Mouse (Mus musculus): Measurements from ENCODE around the gene Ugt2a1.
"Not testable (repeated sequence)": the region's sequence is repeated elsewhere in the genome, so short reads cannot be mapped to it uniquely, and the experiment has no call there.

Ugt2a1 gene

DNA sequence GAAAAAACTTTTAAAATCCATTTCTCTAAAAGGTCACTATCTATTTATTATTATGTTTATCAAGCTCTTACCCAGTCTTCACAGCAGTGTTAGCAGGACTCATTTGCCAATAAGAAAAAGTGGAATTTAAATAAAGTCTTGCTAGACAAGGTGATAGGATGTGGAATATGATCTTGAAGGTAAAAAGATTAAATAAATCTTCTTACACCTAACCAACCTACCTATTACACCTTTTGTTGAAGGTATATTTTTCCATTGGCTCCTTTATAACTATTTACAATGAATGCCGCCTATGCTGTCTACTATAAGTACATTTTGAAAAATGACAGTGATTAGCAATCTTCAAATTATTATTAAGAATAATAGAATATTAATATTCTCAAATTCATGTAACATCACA lies at the start of gene Ugt2a1:
Ugt2a1 (minus strand) TSS at position 101 of the 400 bp plus-strand sequence.
- H3K27me3 ChIP-seq (ENCODE audit: insufficient read depth, low read length) = no peaks in the 10 kb centered on the region
- peaks cover 2% of the 10 kb centered on the region; the same call in 1 of the 2 replicates for H3K9me3 ChIP-seq (ENCODE audit: low read length)
- no peak for TF ChIP-seq NANOG (IDR thresholded peaks at IDR 0.05; ENCODE audit: borderline replicate concordance, low read length)
- no peak for TF ChIP-seq POU5F1 (IDR thresholded peaks at IDR 0.05; ENCODE audit: borderline replicate concordance, low read length)
- TF ChIP-seq CTCF (conservative IDR thresholded peaks at IDR 0.05; ENCODE audit: low read length) = no peak
- H3K4me1 ChIP-seq (replicated peaks; ENCODE audit: low read depth, low read length) = no peaks in the 10 kb centered on the region
- no peaks in the 10 kb centered on the region for H3K36me3 ChIP-seq (ENCODE audit: insufficient read depth, low read length)
- H3K4me3 ChIP-seq (replicated peaks; ENCODE audit: low read length) = no peak within 1 kb of the TSS

DNA sequence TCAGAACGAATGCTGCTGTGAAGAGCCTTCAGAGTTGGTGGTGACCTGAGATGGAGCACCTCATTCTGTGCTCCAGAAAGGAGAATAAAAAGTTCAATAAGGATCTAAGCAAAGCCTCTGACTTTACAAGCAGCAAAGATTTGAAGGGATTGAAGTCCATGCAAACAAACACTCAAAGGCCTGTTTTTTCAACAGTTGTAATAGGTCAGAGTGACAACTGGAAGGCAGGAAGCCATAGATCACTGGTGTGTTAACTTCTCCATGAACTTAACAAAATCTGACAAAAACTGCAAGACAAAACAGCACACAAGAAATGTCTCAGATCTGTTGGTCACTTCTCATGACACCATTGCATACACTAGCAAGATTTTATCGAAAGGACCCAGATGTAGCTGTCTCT lies 47.4 kb upstream of the Ugt2a1 start, which contains the start of gene Sult1b1:
Sult1b1 (minus strand) TSS at position 85 of the 400 bp plus-strand sequence.
- no peak within 1 kb of the TSS for H3K4me3 ChIP-seq (replicated peaks; ENCODE audit: low read length)
- no peaks in the 10 kb centered on the region for H3K4me1 ChIP-seq (replicated peaks; ENCODE audit: low read depth, low read length)
- no peaks in the 10 kb centered on the region for H3K27me3 ChIP-seq (ENCODE audit: insufficient read depth, low read length)
- TF ChIP-seq CTCF (conservative IDR thresholded peaks at IDR 0.05; ENCODE audit: low read length) (no peak), POU5F1 (IDR thresholded peaks at IDR 0.05; ENCODE audit: borderline replicate concordance, low read length) (no peak), NANOG (IDR thresholded peaks at IDR 0.05; ENCODE audit: borderline replicate concordance, low read length) (no peak)
- H3K36me3 ChIP-seq (ENCODE audit: insufficient read depth, low read length) = no peaks in the 10 kb centered on the region
- H3K9me3 ChIP-seq (ENCODE audit: low read length) = no peaks in the 10 kb centered on the region

GRCm38 (mm10) chr5:87535994-87536644 lies 45.4 kb upstream of the Ugt2a1 start:
- Histone ChIP-seq H3K27me3 (ENCODE audit: insufficient read depth, low read length) (no peaks in the 10 kb centered on the region), H3K4me1 (replicated peaks; ENCODE audit: low read depth, low read length) (no peaks in the 10 kb centered on the region), H3K9me3 (ENCODE audit: low read length) (no peaks in the 10 kb centered on the region), H3K4me3 (replicated peaks; ENCODE audit: low read length) (no peak overlapping the region), H3K36me3 (ENCODE audit: insufficient read depth, low read length) (no peaks in the 10 kb centered on the region)
- TF ChIP-seq CTCF (conservative IDR thresholded peaks at IDR 0.05; ENCODE audit: low read length) (no peak), POU5F1 (IDR thresholded peaks at IDR 0.05; ENCODE audit: borderline replicate concordance, low read length) (no peak), NANOG (IDR thresholded peaks at IDR 0.05; ENCODE audit: borderline replicate concordance, low read length) (no peak)

DNA sequence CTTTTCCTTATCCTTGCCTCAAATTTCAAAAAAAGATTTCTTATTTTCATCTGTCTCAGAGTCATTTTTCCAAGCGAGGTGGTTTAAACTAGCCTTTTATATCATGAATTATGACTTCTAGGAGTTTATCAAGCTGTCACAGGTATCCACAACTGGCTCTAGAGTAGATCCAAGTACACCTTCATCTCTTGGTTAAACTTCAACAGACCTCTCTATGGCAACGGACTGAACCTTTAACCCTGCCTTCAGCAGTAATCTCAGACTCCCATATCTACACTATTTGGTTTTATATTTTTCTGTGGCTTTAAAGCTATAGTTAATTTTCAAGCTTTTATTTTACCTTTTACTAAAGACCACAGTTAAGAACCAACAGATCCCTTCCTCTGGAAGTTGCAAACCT lies 41.6 kb upstream of the Ugt2a1 start:
- Histone ChIP-seq H3K27me3 (ENCODE audit: insufficient read depth, low read length) (no peaks in the 10 kb centered on the region), H3K9me3 (ENCODE audit: low read length) (no peaks in the 10 kb centered on the region), H3K36me3 (ENCODE audit: insufficient read depth, low read length) (no peaks in the 10 kb centered on the region), H3K4me3 (replicated peaks; ENCODE audit: low read length) (no peak overlapping the region), H3K4me1 (replicated peaks; ENCODE audit: low read depth, low read length) (no peaks in the 10 kb centered on the region)
- TF ChIP-seq POU5F1 (IDR thresholded peaks at IDR 0.05; ENCODE audit: borderline replicate concordance, low read length) (no peak), CTCF (conservative IDR thresholded peaks at IDR 0.05; ENCODE audit: low read length) (no peak)

GRCm38 (mm10) chr5:87523561-87523960 lies 32.9 kb upstream of the Ugt2a1 start:
- not testable (repeated sequence) for H3K4me3 ChIP-seq (replicated peaks; ENCODE audit: low read length)

GRCm38 (mm10) chr5:87505776-87506458 lies 15.2 kb upstream of the Ugt2a1 start:
- Histone ChIP-seq H3K4me1 (replicated peaks; ENCODE audit: low read depth, low read length) (no peaks in the 10 kb centered on the region), H3K36me3 (ENCODE audit: insufficient read depth, low read length) (no peaks in the 10 kb centered on the region), H3K27me3 (ENCODE audit: insufficient read depth, low read length) (no peaks in the 10 kb centered on the region), H3K4me3 (replicated peaks; ENCODE audit: low read length) (no peak overlapping the region), H3K9me3 (ENCODE audit: low read length) (no peaks in the 10 kb centered on the region)
- TF ChIP-seq NANOG (IDR thresholded peaks at IDR 0.05; ENCODE audit: borderline replicate concordance, low read length) = no peak
- TF ChIP-seq POU5F1 (IDR thresholded peaks at IDR 0.05; ENCODE audit: borderline replicate concordance, low read length) = no peak
- no peak for TF ChIP-seq CTCF (conservative IDR thresholded peaks at IDR 0.05; ENCODE audit: low read length)

More at GRCm38 (mm10) chr5:87523561-87523960, 32.9 kb upstream of the Ugt2a1 start:
- not testable (repeated sequence) for H3K9me3 ChIP-seq (ENCODE audit: low read length); H3K36me3 ChIP-seq (ENCODE audit: insufficient read depth, low read length); H3K27me3 ChIP-seq (ENCODE audit: insufficient read depth, low read length); H3K4me1 ChIP-seq (replicated peaks; ENCODE audit: low read depth, low read length)

DNA sequence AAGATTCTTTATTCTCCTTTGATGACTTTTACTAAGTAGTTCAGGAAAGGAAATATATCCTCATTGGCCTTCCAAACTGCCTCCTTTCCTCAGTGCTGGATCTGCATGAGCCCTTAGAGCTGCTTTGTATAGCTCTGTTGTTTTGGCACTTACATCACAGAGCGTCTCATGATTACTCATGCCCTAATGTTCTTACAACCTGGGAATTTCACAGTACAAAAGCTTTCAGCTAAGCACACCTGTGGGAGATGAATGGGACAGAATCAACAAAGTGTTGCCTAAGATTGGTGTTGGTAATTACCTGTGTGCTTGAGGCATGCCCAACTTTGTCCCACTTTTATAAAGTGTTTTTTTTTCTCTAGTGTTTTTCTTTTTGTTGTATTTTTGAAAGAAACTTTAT lies 12.0 kb upstream of the Ugt2a1 start:
- TF ChIP-seq POU5F1 (IDR thresholded peaks at IDR 0.05; ENCODE audit: borderline replicate concordance, low read length) = no peak
- TF ChIP-seq CTCF (conservative IDR thresholded peaks at IDR 0.05; ENCODE audit: low read length) = no peak
- 0 out of 2 replicates have a peak, but pooled peaks have one; percentile 6 for TF ChIP-seq NANOG (IDR thresholded peaks at IDR 0.05; ENCODE audit: borderline replicate concordance, low read length)
- no peaks in the 10 kb centered on the region for H3K9me3 ChIP-seq (ENCODE audit: low read length)
- no peaks in the 10 kb centered on the region for H3K4me1 ChIP-seq (replicated peaks; ENCODE audit: low read depth, low read length)

GRCm38 (mm10) chr5:87499341-87499740 lies 8.7 kb upstream of the Ugt2a1 start:
- no peak overlapping the region for H3K4me3 ChIP-seq (replicated peaks; ENCODE audit: low read length)
- TF ChIP-seq POU5F1 (IDR thresholded peaks at IDR 0.05; ENCODE audit: borderline replicate concordance, low read length) (no peak), NANOG (IDR thresholded peaks at IDR 0.05; ENCODE audit: borderline replicate concordance, low read length) (no peak), CTCF (conservative IDR thresholded peaks at IDR 0.05; ENCODE audit: low read length) (no peak)
- no peaks in the 10 kb centered on the region for H3K9me3 ChIP-seq (ENCODE audit: low read length)
- H3K4me1 ChIP-seq (replicated peaks; ENCODE audit: low read depth, low read length) = no peaks in the 10 kb centered on the region
- no peaks in the 10 kb centered on the region for H3K27me3 ChIP-seq (ENCODE audit: insufficient read depth, low read length)
- no peaks in the 10 kb centered on the region for H3K36me3 ChIP-seq (ENCODE audit: insufficient read depth, low read length)

More for the DNA sequence above, 12.0 kb upstream of the Ugt2a1 start:
- Histone ChIP-seq H3K4me3 (replicated peaks; ENCODE audit: low read length) (no peak overlapping the region), H3K27me3 (ENCODE audit: insufficient read depth, low read length) (no peaks in the 10 kb centered on the region), H3K36me3 (ENCODE audit: insufficient read depth, low read length) (no peaks in the 10 kb centered on the region)

All from E14TG2a.4 (cell line).